Mouse (Mus musculus) cerebellum, adult 9-11 months (tissue): ENCODE data around the gene Gata3.
A peak's percentile ranks its signal among the peaks of the same experiment; 100 is the strongest.

Experiments used
- DNase-seq: peaks from one replicate; pipeline ENCODE4 v3.0.0; 2022

Gene Gata3

GRCm38 (mm10) chr2:9885217-9885770 lies 4.5 kb downstream of the Gata3 start:
- no peak for DNase-seq

DNA sequence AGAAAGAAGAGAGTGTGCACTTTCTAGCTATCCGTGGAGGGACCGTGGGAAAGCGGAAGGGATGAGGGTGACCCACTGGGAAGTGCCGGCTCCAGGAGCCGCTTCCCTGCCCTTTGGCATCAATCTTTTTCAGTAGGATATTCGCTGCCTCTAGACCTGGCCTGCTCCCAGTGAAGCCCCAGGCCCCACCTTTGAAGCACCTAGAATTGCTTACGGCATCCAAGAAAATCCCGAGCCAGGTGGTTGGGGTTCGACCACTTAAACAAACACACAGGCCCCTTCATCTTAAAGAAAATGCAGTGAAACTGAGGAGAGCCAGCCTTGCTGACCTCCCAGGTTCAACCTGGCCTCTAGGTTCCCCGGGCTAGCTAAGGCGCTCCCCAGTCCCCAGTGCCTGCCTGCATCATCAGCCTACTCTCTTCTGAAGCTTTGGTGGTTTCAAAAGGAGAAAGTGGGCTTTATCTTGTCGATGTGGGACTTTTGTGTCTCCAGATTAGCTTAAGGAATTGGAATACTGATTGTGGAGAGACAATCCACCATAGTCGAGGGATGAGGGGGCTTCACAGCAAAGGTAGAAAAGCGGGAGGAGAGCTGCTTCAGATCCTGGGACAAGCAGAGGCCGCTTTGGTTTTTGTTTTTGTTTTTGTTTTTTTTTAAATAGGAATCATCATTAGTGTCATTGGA lies 5.2 kb downstream of the Gata3 start:
- DNase-seq, result no peak

DNA sequence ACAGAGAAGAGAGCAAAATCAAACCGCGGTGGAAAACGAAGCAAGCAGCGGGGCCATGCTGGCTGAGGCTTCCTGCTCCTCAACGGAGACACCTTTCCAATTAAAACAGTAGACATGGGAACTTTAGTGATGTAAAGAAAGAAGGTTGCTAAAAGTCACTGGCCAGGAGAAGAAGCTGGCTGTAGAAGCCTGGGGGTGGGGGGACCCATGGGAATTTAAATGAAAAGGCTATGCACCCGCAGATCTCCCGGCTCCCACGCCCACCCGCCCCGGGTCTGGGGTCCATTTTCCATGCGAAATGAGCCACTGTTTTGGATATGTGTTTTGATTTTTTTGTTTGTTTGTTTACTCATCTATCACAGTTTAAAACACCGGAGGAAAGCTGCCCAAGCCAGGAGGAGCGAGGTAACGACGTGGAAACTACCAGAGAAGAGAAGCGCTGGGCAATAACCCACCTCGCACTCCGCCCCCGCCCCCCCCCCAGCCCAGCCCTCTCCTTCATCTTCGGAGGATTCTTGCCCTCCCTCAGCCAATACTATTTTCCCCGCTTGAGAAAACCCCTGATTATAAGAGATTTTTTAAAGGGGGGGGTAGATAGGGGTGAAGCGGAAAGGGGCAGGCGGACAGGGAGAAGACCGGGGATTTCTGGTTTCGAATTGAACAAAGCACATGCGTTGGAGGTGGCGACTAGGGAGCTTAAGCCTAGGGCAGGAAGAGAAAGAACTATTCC lies 5.9 kb downstream of the Gata3 start:
- DNase-seq, result no peak

- DNase-seq, result peak; percentile 9
Observed at GRCm38 (mm10) chr2:9882926-9883802, 6.7 kb downstream of the Gata3 start.

DNA sequence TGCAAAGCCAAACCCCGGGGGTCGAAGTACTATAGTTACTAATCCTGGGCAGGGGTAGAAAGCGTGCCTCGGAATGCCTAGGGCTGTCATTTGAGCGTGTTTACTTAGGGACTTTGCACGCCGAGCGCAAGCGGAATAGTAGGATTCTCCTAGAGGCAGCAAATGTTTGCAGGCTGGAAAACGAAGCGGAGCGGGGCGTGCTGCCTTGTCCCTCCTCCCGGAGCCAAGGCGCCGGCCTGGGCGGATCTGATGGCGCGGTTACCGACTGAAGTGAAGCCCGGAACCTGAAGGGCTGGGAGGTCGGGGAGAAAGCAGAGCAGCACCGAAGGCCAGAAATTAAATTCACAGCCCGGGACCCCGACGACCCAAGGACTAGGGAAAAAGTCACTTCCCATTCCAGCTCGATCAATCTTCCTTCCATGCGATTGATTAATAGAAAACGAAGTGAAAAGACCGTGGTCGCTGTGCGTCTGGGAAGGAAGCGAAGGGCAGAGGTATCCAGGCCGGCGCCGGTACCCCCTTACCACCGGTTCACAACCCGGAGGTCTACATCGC lies 7.4 kb downstream of the Gata3 start:
- DNase-seq, result no peak

GRCm38 (mm10) chr2:9881611-9882023 lies 8.2 kb downstream of the Gata3 start:
- no peak for DNase-seq

- no peak for DNase-seq
Observed at GRCm38 (mm10) chr2:9881051-9881591, 8.7 kb downstream of the Gata3 start, which contains the start of gene 4930412O13Rik. Gene 4930412O13Rik, plus strand, starts transcription at chr2:9881252.

GRCm38 (mm10) chr2:9880271-9880670 lies 9.6 kb downstream of the Gata3 start:
- DNase-seq, result no peak

GRCm38 (mm10) chr2:9879493-9879892 lies 10.3 kb downstream of the Gata3 start:
- peak; percentile 36 for DNase-seq

GRCm38 (mm10) chr2:9879092-9879491 lies 10.7 kb downstream of the Gata3 start:
- no peak for DNase-seq

GRCm38 (mm10) chr2:9878564-9879081 lies 11.2 kb downstream of the Gata3 start:
- DNase-seq, result no peak

GRCm38 (mm10) chr2:9877966-9878563 lies 11.8 kb downstream of the Gata3 start:
- DNase-seq, result no peak

DNA sequence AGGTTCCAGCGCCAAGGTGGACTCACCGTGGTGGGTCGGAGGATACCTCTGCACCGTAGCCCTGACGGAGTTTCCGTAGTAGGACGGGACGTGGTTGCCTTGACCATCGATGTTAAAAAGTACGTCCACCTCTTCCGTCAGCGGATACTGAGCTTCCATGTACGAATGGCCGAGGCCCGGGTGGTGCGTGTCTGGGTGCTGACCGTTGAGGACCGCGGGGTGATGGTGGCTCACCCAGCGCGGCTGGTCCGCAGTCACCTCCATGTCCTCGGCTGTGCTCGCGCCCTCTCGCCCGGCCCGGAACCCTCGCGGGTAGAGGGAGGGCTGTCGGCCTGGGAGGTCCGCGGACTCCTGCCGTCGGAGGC lies 12.5 kb downstream of the Gata3 start:
- DNase-seq, result no peak

DNA sequence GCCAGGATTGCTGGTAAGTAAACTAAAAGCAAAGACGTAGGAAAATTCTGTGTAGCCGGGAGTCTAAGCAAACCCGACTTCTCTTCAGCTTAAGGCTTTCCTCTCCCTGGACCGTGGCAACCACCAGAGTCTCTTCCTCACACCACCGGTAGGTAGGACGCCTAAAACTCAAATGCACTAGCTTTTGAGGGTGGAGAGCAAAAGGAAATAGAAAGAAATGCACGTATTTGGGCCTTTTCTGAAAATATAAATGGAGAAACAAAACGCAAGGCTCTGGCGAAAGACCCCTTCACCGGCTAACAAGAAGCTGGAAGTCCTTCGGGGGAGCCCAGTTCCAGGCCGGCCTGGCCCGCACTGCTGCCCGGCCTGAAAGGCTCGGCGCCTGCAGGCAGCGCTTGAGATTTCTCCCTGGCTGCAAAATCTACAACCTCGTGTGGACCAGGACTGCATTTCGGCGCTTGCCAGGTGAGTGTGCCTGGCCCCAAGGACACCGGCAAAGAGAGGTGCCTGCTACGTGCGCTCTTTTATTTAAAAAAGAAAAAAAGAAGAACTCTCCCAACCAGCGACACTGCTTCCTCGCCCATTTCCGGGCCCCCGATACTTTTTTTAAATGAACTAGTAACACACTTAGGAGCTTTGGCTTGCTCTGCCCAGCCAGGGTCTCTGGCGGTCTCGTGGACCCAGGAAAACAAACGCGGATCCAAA lies 13.1 kb downstream of the Gata3 start:
- DNase-seq, result no peak

- DNase-seq, result no peak
Observed at GRCm38 (mm10) chr2:9875676-9876357, 14.0 kb downstream of the Gata3 start.

DNA sequence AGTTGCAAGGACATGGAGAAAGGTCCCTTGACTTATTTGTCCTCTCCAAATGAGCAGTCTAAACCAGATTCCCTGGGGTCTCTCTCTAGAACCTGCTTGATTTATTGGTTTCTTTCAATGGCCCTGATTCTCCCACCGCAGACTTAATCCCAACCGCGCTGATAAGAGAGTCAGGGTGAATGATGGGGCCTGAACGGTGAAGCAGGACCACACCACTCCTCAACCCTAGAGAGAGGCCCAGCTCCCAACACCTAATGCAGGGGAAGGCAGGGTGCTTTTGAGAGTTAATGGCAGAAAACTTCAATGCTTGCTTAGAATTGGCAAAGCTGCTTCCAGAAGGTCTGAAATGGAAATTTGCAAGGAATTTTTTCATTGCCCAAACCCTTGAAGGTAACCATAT lies 14.6 kb downstream of the Gata3 start:
- DNase-seq, result no peak

DNA sequence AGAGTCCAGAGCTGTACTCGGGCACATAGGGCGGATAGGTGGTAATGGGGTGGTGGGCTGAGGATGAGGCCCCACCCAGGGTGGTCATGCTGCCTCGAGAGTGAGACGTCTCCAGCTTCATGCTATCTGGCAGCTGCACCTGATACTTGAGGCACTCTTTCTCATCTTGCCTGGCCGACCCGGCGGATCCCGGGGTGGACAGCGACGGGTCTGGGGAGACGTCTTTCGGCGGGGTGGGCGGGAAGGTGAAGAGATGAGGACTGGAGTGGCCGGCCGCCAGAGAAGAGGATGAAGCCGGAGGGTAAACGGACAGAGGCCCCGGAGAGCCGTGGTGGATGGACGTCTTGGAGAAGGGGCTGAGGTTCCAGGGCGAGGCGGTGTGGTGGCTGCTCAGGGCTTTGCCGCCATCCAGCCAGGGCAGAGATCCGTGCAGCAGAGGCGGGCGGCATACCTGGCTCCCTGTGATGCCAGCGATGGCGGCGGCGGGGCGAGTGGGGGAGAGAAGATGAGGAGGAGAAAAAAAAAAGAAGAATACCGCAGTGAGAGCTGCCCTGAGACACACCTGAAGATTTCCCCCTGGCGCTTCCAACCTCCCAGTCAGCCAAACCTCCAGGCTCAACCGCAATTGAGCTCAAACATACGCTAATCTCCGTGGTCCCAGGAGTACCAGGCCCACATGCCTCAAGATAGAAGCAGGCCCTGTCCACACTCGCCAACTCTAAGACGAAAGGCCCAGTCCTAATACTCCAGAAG lies 15.2 kb downstream of the Gata3 start:
- DNase-seq, result no peak

DNA sequence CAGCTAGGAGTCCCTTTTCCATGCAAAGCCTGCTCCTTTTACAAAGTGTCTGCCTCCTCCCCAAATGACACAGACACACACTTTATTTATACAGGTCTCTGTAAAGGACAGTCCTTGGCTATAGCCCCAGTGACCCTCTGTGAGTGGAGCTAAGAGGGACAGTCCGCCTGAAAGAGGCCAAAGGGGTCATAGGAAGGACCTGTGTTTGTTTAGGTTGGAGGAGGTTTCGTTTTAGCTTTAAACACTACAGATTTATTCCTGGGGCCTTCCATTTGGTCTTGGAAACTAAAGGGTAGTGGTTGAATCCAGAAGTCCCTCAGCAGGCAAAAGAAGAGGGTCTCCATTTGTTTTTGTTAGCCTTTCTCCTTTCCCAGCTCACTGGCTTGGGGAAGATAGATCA lies 16.1 kb downstream of the Gata3 start:
- DNase-seq, result no peak

DNA sequence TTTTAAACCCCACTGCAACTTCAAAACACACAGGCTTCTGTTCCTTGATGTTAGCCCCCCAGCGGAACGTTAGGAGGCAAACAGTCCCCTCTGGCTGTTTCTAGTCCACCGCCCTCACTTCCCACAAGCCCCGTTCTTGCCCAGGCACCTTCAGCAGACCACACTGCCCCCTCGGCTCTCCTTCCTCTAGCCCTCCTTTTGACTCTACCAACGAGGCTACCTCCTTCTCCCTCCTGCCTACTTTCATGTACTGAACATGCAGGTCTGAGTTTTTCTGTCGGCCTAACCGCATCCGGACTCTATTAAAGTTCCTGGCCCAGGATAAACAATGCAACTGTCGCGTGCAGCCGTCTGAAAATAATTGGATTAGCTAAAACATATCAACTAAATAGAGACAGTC lies 17.2 kb downstream of the Gata3 start:
- DNase-seq, result no peak

DNA sequence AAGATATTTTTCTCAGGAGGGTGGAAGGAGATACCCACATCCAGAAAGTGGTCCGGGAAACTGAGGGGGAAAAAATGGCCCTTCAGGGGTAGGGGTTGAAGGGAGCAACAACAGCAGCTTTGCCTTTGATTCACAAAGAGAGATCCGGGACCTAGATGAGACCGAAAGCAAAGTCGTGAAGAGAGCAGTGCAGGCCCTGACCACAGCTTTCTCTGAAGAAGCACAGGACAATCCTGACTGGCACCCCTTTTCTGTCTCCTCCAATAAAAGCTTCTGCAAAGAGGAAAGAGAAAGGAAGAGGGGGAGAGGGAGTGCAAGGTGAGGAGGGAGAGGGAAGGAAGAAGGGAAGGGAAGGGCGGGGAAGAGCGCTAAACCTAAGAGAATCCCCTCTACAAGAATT lies 18.0 kb downstream of the Gata3 start:
- no peak for DNase-seq
